Mouse (Mus musculus): ENCODE measurements around the gene Gm20696. TPM values are rescaled to one million over a fixed set of nuclear protein-coding genes. Genes with fewer than 3 reads are reported as not detected.

Gm20696 gene
- polyA plus RNA-seq, 2 experiments: 2.0 to 5.9 TPM

- Histone ChIP-seq H3K27ac (replicated peaks; ENCODE audit: low read depth, low read length) (no peak overlapping the region), H3K9ac (ENCODE audit: low read depth, low read length, severe bottlenecking) (no peak overlapping the region), H3K27me3 (ENCODE audit: control insufficient read depth, insufficient read depth, low read length) (no peaks in the 10 kb centered on the region), H3K4me3 (replicated peaks; ENCODE audit: low read length) (no peak overlapping the region), H3K36me3 (ENCODE audit: control insufficient read depth, insufficient read depth, low read length) (no peaks in the 10 kb centered on the region), H3K4me1 (ENCODE audit: control insufficient read depth, insufficient read depth, low read length) (no peaks in the 10 kb centered on the region), H3K9me3 (ENCODE audit: control insufficient read depth, low read length) (no peaks in the 10 kb centered on the region), H3K4me2 (replicated peaks; ENCODE audit: low read depth, low read length, severe bottlenecking) (no peak overlapping the region)
- TF ChIP-seq POLR2A (IDR thresholded peaks at IDR 0.05; ENCODE audit: borderline replicate concordance, extremely low read depth, insufficient read depth, insufficient read length): no peak
- DNase-seq (ENCODE audit: low spot score) (no peak), ATAC-seq (ENCODE audit: low FRiP score, low read depth) (no peak)
- 82% methylated on average over 6 of the region's 6 CpGs for WGBS
Measured at GRCm38 (mm10) chr6:99412598-99412997, 254.0 kb downstream of the Gm20696 start.

GRCm38 (mm10) chr6:99409602-99410001 lies 257.0 kb downstream of the Gm20696 start:
- no peak for TF ChIP-seq POLR2A (IDR thresholded peaks at IDR 0.05; ENCODE audit: borderline replicate concordance, extremely low read depth, insufficient read depth, insufficient read length)
- no peak overlapping the region for H3K9ac ChIP-seq (ENCODE audit: low read depth, low read length, severe bottlenecking)
- no peak overlapping the region for H3K4me2 ChIP-seq (replicated peaks; ENCODE audit: low read depth, low read length, severe bottlenecking)
- H3K27me3 ChIP-seq (ENCODE audit: control insufficient read depth, insufficient read depth, low read length): no peaks in the 10 kb centered on the region
- no peaks in the 10 kb centered on the region for H3K9me3 ChIP-seq (ENCODE audit: control insufficient read depth, low read length)
- no peak overlapping the region for H3K4me3 ChIP-seq (replicated peaks; ENCODE audit: low read length)
- H3K36me3 ChIP-seq (ENCODE audit: control insufficient read depth, insufficient read depth, low read length): no peaks in the 10 kb centered on the region
- peaks cover 4% of the 10 kb centered on the region; the same call in 1 of the 2 replicates for H3K4me1 ChIP-seq (ENCODE audit: control insufficient read depth, insufficient read depth, low read length)
- DNase-seq (ENCODE audit: low spot score): no peak
- H3K27ac ChIP-seq (replicated peaks; ENCODE audit: low read depth, low read length): no peak overlapping the region
- 86% methylated on average over 5 of the region's 5 CpGs for WGBS
- no peak for ATAC-seq (ENCODE audit: low FRiP score, low read depth)

GRCm38 (mm10) chr6:99408880-99409279 lies 257.7 kb downstream of the Gm20696 start:
- Histone ChIP-seq H3K9me3 (ENCODE audit: control insufficient read depth, low read length) (no peaks in the 10 kb centered on the region), H3K9ac (ENCODE audit: low read depth, low read length, severe bottlenecking) (no peak overlapping the region), H3K4me1 (ENCODE audit: control insufficient read depth, insufficient read depth, low read length) (peaks cover 4% of the 10 kb centered on the region; the same call in 1 of the 2 replicates), H3K4me2 (replicated peaks; ENCODE audit: low read depth, low read length, severe bottlenecking) (no peak overlapping the region), H3K4me3 (replicated peaks; ENCODE audit: low read length) (no peak overlapping the region), H3K27me3 (ENCODE audit: control insufficient read depth, insufficient read depth, low read length) (no peaks in the 10 kb centered on the region), H3K36me3 (ENCODE audit: control insufficient read depth, insufficient read depth, low read length) (no peaks in the 10 kb centered on the region), H3K27ac (replicated peaks; ENCODE audit: low read depth, low read length) (no peak overlapping the region)
- DNase-seq (ENCODE audit: low spot score): no peak
- WGBS: 70% methylated on average over 4 of the region's 4 CpGs
- no peak for ATAC-seq (ENCODE audit: low FRiP score, low read depth)
- no peak for TF ChIP-seq POLR2A (IDR thresholded peaks at IDR 0.05; ENCODE audit: borderline replicate concordance, extremely low read depth, insufficient read depth, insufficient read length)

- peaks cover 13% of the 10 kb centered on the region for H3K4me1 ChIP-seq (ENCODE audit: control insufficient read depth, insufficient read depth, low read length)
- no peak overlapping the region for H3K4me3 ChIP-seq (replicated peaks; ENCODE audit: low read length)
- no peak for ATAC-seq (ENCODE audit: low FRiP score, low read depth)
- no peak overlapping the region for H3K27ac ChIP-seq (replicated peaks; ENCODE audit: low read depth, low read length)
- no peaks in the 10 kb centered on the region for H3K27me3 ChIP-seq (ENCODE audit: control insufficient read depth, insufficient read depth, low read length)
- no peak overlapping the region for H3K9ac ChIP-seq (ENCODE audit: low read depth, low read length, severe bottlenecking)
- no peak for DNase-seq (ENCODE audit: low spot score)
- 88% methylated on average over 6 of the region's 6 CpGs for WGBS
- TF ChIP-seq POLR2A (IDR thresholded peaks at IDR 0.05; ENCODE audit: borderline replicate concordance, extremely low read depth, insufficient read depth, insufficient read length): no peak
- no peaks in the 10 kb centered on the region for H3K9me3 ChIP-seq (ENCODE audit: control insufficient read depth, low read length)
- no peak overlapping the region for H3K4me2 ChIP-seq (replicated peaks; ENCODE audit: low read depth, low read length, severe bottlenecking)
- H3K36me3 ChIP-seq (ENCODE audit: control insufficient read depth, insufficient read depth, low read length): no peaks in the 10 kb centered on the region
Measured at GRCm38 (mm10) chr6:99403755-99404390, 262.7 kb downstream of the Gm20696 start.

- Histone ChIP-seq H3K36me3 (ENCODE audit: control insufficient read depth, insufficient read depth, low read length) (no peaks in the 10 kb centered on the region), H3K4me2 (replicated peaks; ENCODE audit: low read depth, low read length, severe bottlenecking) (no peak overlapping the region), H3K9ac (ENCODE audit: low read depth, low read length, severe bottlenecking) (no peak overlapping the region), H3K27ac (replicated peaks; ENCODE audit: low read depth, low read length) (no peak overlapping the region), H3K27me3 (ENCODE audit: control insufficient read depth, insufficient read depth, low read length) (no peaks in the 10 kb centered on the region), H3K4me3 (replicated peaks; ENCODE audit: low read length) (no peak overlapping the region), H3K4me1 (ENCODE audit: control insufficient read depth, insufficient read depth, low read length) (peaks cover 13% of the 10 kb centered on the region), H3K9me3 (ENCODE audit: control insufficient read depth, low read length) (no peaks in the 10 kb centered on the region)
- DNase-seq (ENCODE audit: low spot score) (no peak), ATAC-seq (ENCODE audit: low FRiP score, low read depth) (no peak)
- 41% methylated on average over 9 of the region's 9 CpGs for WGBS
- TF ChIP-seq POLR2A (IDR thresholded peaks at IDR 0.05; ENCODE audit: borderline replicate concordance, extremely low read depth, insufficient read depth, insufficient read length): no peak
Measured at GRCm38 (mm10) chr6:99402941-99403340, 263.7 kb downstream of the Gm20696 start.
